Mouse (Mus musculus): ENCODE measurements at regions not wholly inside any gene's neighbourhood (a gene's known extent, or its start where the extent isn't known, plus 50 kb on each side); places are given as distances from the start of the nearest gene placed in this dataset.
A peak's percentile ranks its signal among the peaks of the same experiment; 100 is the strongest.
"Not testable (repeated sequence)": the region's sequence is repeated elsewhere in the genome, so short reads cannot be mapped to it uniquely, and the experiment has no call there.

DNA sequence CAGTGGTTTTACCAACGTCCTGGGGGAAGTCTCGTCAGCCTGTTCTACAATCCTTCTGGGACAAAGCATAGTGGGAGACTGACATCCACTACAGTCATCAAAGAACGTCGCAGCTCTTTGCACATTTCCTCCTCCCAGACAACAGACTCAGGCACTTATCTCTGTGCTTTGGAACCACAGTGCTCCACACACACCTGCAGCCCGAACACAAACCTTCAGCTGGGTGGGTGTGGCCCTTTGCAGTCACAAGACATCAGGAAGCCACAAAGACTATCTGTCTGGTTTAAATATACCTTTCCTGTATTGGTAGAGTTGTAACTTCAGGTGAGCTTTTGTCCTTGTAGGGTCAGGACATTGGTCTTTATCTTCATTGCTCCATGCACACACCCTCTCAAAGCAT, 708.6 kb downstream of the Dad1 start:
- 64% methylated on average over 5 of the region's 5 CpGs for WGBS
- H3K27ac ChIP-seq (replicated peaks) = no peak overlapping the region
- H3K36me3 ChIP-seq = no peaks in the 10 kb centered on the region
- H3K9ac ChIP-seq (replicated peaks) = no peak overlapping the region
- H3K4me1 ChIP-seq = no peaks in the 10 kb centered on the region
- no peaks in the 10 kb centered on the region for H3K9me3 ChIP-seq (replicated peaks)
- no peak for ATAC-seq (ENCODE audit: low FRiP score)
- H3K4me3 ChIP-seq (replicated peaks) = no peak overlapping the region
- no peak overlapping the region for H3K4me2 ChIP-seq
- H3K27me3 ChIP-seq (replicated peaks) = no peaks in the 10 kb centered on the region

DNA sequence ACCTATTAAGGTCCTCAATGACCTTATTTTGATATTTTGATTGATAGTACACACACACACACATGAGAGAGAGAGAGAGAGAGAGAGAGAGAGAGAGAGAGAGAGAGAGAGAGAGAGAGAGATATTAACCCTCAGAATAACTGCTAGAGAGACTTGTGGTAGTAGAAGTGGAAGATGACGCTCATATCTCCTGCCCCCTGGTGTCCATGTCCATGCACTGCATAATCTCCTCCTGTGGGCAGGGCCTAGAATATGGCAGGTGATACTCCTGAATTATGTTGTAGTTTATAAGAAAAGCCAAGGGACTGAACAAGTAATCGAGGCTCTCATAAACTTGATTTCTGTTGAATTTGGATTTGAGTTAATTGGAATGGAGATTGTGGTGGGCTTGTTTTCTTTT, 712.3 kb downstream of the Dad1 start:
- H3K4me2 ChIP-seq; H3K4me1 ChIP-seq; H3K27me3 ChIP-seq (replicated peaks); H3K36me3 ChIP-seq; H3K9me3 ChIP-seq (replicated peaks); H3K9ac ChIP-seq (replicated peaks); H3K4me3 ChIP-seq (replicated peaks); H3K27ac ChIP-seq (replicated peaks); ATAC-seq (ENCODE audit: low FRiP score): not testable (repeated sequence)
- 67% methylated on average over 2 of the region's 2 CpGs for WGBS

DNA sequence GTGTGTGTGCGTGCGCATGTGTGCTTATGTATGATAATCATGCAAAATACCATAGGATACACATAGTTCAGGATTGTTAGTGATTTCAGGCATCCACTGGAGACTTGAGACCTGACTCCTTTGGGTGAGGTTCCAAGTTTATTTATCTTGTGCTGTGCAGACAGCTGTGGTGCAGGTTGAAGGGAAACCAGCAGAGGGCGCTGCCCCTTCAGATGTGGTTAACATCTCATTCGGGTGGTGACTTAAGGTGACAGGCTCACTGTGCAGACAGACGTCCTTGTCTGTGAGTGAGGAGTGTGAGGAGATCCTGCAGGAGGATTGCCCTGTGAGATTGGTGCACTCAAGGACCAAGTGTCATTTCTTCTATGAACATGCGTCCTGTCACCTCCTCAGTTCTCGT, 716.0 kb downstream of the Dad1 start:
- not testable (repeated sequence) for H3K36me3 ChIP-seq; H3K4me3 ChIP-seq (replicated peaks); H3K9me3 ChIP-seq (replicated peaks); H3K4me2 ChIP-seq; H3K27ac ChIP-seq (replicated peaks); ATAC-seq (ENCODE audit: low FRiP score); H3K4me1 ChIP-seq; H3K27me3 ChIP-seq (replicated peaks); H3K9ac ChIP-seq (replicated peaks)
- 64% methylated on average over 7 of the region's 7 CpGs for WGBS

DNA sequence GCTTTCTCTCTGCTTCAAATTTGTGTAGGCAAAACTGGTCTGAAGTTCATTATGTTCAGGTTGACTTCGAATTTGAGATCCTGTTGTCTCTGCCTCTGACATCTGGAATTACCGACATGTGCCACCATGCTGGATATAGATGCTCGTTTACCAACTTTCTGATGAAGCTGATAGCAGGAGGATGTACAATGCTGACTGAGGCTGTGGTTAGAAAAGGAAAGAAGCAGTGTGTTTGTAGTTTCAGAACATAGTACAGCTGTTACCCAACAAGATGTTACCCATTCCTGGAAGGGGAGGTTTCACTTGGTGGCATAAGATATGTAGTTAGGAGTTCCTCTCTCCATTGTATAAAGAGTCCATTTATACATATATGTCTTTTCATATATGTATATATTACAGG, 730.5 kb downstream of the Dad1 start:
- H3K27me3 ChIP-seq (replicated peaks); H3K36me3 ChIP-seq; ATAC-seq (ENCODE audit: low FRiP score); H3K27ac ChIP-seq (replicated peaks); H3K9me3 ChIP-seq (replicated peaks); H3K4me3 ChIP-seq (replicated peaks); H3K4me1 ChIP-seq; H3K9ac ChIP-seq (replicated peaks); H3K4me2 ChIP-seq: not testable (repeated sequence)
- WGBS = no CpG with 5 or more reads among the region's 3 CpGs

DNA sequence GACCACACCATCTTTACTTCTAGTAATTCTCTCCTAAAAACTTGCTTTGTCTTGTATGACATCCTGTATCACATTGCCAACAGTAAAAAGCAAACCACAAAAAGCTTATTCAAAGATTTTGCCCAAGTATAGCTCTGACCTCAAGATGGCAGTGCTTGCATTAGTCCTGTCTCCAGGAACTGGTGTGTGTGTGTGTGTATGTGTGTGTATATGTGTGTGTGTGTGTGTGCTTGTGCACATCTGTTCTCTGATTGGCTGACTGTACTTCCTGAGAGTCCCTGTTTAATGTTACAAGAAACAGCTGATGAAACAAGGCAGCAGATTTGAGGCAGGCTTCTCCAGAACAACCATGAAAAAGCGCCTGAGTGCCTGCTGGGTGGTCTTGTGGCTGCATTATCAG, 735.0 kb downstream of the Dad1 start:
- not testable (repeated sequence) for H3K9me3 ChIP-seq (replicated peaks); H3K4me3 ChIP-seq (replicated peaks); ATAC-seq (ENCODE audit: low FRiP score); H3K4me2 ChIP-seq; H3K27ac ChIP-seq (replicated peaks); H3K27me3 ChIP-seq (replicated peaks); H3K36me3 ChIP-seq; H3K4me1 ChIP-seq; H3K9ac ChIP-seq (replicated peaks)
- no CpG with 5 or more reads among the region's 1 CpGs for WGBS

DNA sequence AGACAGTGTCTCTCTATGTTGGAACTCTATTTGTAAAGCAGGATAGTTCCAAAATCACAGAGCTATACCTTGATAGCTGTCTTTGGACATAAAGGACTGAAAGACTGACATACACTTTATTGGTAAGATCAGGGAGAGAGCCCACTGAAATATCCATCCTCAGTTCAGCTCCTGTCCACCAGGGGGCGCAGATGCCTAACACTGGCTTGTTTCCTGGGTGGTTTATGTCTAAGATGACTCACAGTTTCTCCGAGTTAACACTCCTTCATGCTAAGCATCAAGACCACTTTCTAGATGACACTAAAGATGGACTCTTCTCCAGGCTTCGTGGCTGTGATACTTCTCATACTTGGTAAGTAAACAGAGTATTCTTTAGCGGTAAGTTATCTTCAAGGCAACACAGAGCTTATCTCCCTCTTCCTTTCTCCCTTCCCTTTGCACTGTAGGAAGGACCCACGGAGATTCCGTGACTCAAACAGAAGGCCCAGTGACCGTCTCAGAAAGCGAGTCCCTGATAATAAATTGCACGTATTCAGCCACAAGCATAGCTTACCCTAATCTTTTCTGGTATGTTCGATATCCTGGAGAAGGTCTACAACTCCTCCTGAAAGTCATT, 737.2 kb downstream of the Dad1 start:
- H3K36me3 ChIP-seq; H3K4me2 ChIP-seq; ATAC-seq (ENCODE audit: low FRiP score); H3K9me3 ChIP-seq (replicated peaks); H3K4me3 ChIP-seq (replicated peaks); H3K4me1 ChIP-seq; H3K27ac ChIP-seq (replicated peaks); H3K27me3 ChIP-seq (replicated peaks); H3K9ac ChIP-seq (replicated peaks): not testable (repeated sequence)
- no CpG with 5 or more reads among the region's 10 CpGs for WGBS

DNA sequence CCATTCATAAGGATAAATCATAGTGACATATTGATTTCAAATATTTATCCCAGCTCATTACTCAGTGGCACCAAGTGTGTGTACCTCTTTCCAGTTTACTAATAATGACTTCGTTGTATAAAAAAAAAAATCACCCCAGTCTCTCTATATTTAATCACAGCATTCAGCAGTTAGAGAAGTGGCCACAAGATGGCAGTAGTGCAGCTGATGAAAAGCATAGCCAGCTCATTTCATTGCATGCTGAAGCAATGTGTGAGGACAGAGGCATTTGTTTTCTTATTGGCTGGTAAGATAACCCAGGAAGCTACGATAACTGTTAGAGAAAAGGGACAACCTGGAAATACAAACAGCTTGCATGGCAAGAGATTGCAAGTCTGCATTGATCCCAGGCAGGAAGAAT, 748.5 kb downstream of the Dad1 start:
- not testable (repeated sequence) for H3K9ac ChIP-seq (replicated peaks); H3K9me3 ChIP-seq (replicated peaks); H3K4me1 ChIP-seq; H3K4me2 ChIP-seq; H3K27me3 ChIP-seq (replicated peaks); H3K27ac ChIP-seq (replicated peaks); H3K36me3 ChIP-seq; H3K4me3 ChIP-seq (replicated peaks)
- peak; percentile 78 for ATAC-seq (ENCODE audit: low FRiP score)
- WGBS = 67% methylated on average over 1 of the region's 2 CpGs

DNA sequence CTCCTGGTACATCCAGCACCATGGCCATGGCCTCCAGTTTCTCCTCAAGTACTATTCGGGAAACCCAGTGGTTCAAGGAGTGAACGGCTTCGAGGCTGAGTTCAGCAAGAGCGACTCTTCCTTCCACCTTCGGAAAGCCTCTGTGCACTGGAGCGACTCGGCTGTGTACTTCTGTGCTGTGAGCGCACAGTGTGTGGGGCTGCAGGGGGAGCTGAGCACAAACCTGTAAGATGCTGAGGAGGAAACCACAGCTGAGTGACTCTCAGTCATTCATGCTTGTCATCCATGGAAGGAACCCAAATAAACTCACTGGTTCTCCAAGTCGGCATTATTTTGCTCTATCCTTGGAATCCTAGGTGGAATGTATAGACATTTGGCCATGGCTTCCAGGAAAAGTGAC, 765.5 kb downstream of the Dad1 start:
- H3K9me3 ChIP-seq (replicated peaks); H3K4me2 ChIP-seq; H3K27ac ChIP-seq (replicated peaks); H3K4me3 ChIP-seq (replicated peaks); H3K27me3 ChIP-seq (replicated peaks); H3K36me3 ChIP-seq; H3K4me1 ChIP-seq; H3K9ac ChIP-seq (replicated peaks); ATAC-seq (ENCODE audit: low FRiP score): not testable (repeated sequence)
- WGBS = 97% methylated on average over 7 of the region's 9 CpGs

DNA sequence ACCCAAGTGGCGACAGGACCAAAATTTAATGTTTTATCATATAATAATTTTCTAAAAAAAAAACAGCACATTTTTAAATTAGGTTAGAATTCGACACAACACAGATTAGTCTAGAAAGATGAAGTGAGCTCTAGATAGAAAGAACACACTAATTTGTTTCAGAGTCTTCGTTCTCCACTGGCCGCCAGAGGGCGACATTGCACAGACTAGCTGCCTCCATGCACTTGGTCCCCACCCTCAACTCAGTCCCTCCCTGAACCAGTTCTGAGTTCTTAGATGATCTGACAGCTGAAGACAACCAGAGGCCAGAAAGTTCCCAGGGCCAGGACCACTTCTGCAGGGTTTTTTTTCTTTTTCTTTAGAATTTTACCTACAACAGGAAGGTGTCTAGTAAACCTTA, 766.3 kb downstream of the Dad1 start:
- not testable (repeated sequence) for H3K4me3 ChIP-seq (replicated peaks); H3K36me3 ChIP-seq; H3K4me2 ChIP-seq; H3K9ac ChIP-seq (replicated peaks); H3K27me3 ChIP-seq (replicated peaks); H3K9me3 ChIP-seq (replicated peaks); H3K4me1 ChIP-seq; H3K27ac ChIP-seq (replicated peaks); ATAC-seq (ENCODE audit: low FRiP score)
- whole genome bisulfite sequencing = 34% methylated on average over 5 of the region's 5 CpGs

DNA sequence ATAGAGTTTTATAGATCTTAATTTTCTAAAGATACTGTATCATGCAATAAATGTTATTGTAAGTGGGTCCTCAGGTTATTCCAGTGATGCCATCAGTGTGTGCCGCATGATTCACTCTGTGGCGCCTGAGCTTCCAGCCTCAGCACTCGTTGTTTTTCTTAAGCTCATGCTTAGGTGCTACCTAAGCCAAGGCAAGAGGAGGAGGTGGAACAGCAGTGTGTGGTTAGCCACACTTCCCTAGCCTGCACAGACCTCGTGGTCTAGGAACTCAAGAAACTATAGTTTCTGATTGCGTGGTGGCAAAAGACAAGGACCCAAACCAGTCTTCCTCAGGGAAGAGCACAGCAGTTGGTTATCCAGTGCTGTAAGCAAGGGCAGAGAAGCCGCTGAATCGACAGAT, 779.7 kb downstream of the Dad1 start:
- H3K27ac ChIP-seq (replicated peaks); ATAC-seq (ENCODE audit: low FRiP score); H3K36me3 ChIP-seq; H3K4me2 ChIP-seq; H3K27me3 ChIP-seq (replicated peaks); H3K9ac ChIP-seq (replicated peaks); H3K9me3 ChIP-seq (replicated peaks); H3K4me1 ChIP-seq; H3K4me3 ChIP-seq (replicated peaks): not testable (repeated sequence)
- 95% methylated on average over 7 of the region's 7 CpGs for WGBS

DNA sequence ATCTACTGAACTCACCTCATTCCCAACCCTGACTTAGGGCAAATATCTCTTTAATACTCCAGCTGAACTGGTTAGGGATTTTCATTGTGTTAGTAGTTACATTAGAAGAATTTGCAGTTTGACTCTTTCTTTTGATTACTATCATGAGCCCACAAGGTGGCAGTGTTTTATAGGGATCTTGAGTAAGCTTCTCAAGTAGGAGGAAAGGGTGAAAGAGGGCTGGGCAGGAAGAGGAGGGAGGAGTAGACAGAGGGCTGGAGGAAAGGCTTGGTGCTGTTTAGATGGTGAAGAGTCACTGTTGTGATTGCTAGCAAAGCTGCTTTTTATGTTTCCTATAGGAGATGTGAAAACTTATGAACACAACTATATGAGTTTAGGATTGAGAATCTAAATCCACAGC, 793.1 kb downstream of the Dad1 start:
- not testable (repeated sequence) for H3K9me3 ChIP-seq (replicated peaks); H3K27me3 ChIP-seq (replicated peaks); H3K36me3 ChIP-seq; H3K4me2 ChIP-seq; H3K27ac ChIP-seq (replicated peaks); ATAC-seq (ENCODE audit: low FRiP score); H3K9ac ChIP-seq (replicated peaks); H3K4me1 ChIP-seq; H3K4me3 ChIP-seq (replicated peaks)

DNA sequence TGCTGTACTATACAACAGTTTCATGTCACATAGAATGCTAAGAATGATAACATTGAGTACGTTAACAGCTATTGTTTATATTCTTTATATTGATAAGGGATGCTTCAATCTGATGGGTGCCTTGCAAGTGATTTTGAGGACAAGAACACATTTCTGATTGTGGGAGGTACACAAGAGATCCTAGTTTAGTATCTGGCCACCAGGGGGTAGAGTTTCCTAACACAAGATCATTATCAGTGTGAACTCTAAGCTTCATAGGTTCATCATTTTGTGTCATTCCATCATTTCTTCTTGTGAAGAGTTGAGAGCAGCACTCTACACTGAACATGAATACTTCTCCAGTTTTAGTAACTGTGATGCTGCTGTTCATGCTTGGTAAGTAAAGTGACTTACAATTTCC, 799.9 kb downstream of the Dad1 start:
- no peaks in the 10 kb centered on the region for H3K27me3 ChIP-seq (replicated peaks)
- no peak overlapping the region for H3K27ac ChIP-seq (replicated peaks)
- no peaks in the 10 kb centered on the region for H3K4me1 ChIP-seq
- H3K36me3 ChIP-seq = no peaks in the 10 kb centered on the region
- no peaks in the 10 kb centered on the region for H3K9me3 ChIP-seq (replicated peaks)
- no peak overlapping the region for H3K4me2 ChIP-seq
- 98% methylated on average over 1 of the region's 1 CpGs for WGBS
- no peak for ATAC-seq (ENCODE audit: low FRiP score)
- no peak overlapping the region for H3K9ac ChIP-seq (replicated peaks)
- H3K4me3 ChIP-seq (replicated peaks) = no peak overlapping the region

DNA sequence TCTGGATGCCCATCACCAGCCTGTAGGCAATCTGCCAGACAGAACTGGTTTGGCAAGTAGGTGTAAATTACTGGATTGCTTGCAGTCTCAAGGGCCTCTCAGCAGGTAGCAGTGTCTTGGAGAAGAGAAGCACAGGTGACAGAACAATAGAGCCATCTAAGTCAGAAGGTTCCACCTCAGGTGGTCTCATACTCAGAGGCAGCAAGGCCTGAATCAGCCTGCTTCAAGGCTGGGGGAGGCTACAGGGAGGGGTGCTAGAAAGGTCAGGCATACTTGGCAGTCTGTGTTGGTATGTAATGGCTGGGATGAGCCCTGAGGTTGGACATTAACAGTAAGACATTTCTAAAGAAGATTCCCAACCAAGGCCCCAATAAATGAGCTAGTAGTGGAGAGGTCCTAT, 814.3 kb downstream of the Dad1 start:
- H3K9ac ChIP-seq (replicated peaks); H3K27ac ChIP-seq (replicated peaks); H3K36me3 ChIP-seq; H3K9me3 ChIP-seq (replicated peaks); H3K4me1 ChIP-seq; H3K4me3 ChIP-seq (replicated peaks); H3K27me3 ChIP-seq (replicated peaks); H3K4me2 ChIP-seq; ATAC-seq (ENCODE audit: low FRiP score): not testable (repeated sequence)

All from neural tube, embryonic 15.5 days (tissue).